Mouse (Mus musculus) WW6 (cell line): ENCODE measurements at regions not wholly inside any gene's neighbourhood (a gene's known extent, or its start where the extent isn't known, plus 50 kb on each side); places are given as distances from the start of the nearest gene placed in this dataset.
A peak's percentile ranks its signal among the peaks of the same experiment; 100 is the strongest.

Experiments
- DNase-seq: peaks from one replicate; pipeline ENCODE4 v3.0.0-alpha.2; 2013; ENCODE audit warnings: low read depth, low spot score

DNA sequence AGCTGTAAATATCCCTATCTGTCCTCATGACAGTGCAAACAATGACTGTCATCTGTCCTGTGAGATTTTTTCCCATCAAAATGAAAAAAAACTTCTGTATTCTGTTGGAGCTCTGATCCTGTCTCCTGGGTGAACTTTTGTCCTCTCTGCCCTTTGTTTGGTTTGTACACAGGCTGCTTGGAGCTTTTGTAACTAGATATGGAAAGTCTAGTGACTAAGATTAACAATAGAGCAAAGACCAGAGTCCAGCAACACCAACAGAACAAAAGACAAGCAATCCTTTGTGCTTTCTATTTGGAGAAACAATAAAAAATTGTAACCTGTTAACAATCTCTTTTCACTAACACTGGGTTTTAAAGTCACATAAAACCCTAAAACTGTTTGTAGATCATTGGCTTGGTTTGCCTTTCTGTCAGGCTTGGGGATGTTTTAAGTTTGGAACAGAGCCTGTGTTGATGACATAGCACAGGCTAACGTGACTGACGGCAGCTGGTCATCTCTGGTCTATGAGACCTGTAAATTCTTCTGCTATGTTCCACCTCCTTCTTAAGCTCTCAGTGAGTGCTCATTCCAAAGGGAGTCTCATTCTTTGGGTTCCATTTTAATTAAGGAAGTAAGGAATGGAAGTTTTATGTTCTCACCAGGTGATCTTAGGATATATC, 219.8 kb downstream of the Gm9733 start:
- no peak for DNase-seq

DNA sequence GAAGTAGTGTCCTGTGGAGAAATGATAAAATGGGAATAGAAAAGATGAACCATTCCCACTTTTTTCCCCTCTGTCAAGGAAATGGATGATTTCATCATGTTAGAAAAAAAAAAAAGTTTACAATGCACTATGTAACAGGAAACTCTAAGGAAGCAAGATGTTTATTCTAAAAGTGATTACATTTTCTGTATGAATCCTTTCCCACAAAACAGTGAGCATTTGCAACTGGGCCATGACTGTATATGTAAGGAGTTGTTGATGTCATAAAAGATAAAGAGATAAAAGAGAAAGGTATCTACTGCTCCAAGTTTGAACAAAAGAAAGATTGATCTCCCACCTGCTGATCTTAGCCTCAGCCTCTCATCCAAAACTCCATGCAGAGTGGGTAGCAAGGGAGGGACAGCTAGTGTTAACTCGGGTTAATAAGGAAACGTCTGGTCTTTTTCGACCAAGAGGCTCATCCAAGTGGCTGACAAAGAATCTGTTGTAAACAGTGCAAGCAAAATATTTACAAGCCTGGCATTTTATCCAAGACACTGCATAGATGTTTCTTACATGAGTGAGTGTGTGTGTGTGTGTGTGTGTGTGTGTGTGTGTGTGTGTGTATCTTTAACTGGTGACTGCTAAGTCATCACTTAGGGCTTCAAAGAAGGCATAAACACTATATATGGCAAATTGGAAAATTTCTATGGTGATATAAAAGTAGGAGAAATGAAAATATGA, 213.3 kb downstream of the Gm9733 start:
- no peak for DNase-seq

- no peak for DNase-seq
Observed at GRCm38 (mm10) chr3:15126736-15127135, 205.4 kb downstream of the Gm9733 start.

GRCm38 (mm10) chr3:15128370-15128769, 203.7 kb downstream of the Gm9733 start:
- no peak for DNase-seq

- DNase-seq, result no peak
Observed at GRCm38 (mm10) chr3:15128960-15129359, 203.1 kb downstream of the Gm9733 start.

- DNase-seq, result no peak
Observed at GRCm38 (mm10) chr3:15129729-15130369, 202.3 kb downstream of the Gm9733 start.

GRCm38 (mm10) chr3:15132136-15132535, 200.0 kb downstream of the Gm9733 start:
- DNase-seq, result no peak

DNA sequence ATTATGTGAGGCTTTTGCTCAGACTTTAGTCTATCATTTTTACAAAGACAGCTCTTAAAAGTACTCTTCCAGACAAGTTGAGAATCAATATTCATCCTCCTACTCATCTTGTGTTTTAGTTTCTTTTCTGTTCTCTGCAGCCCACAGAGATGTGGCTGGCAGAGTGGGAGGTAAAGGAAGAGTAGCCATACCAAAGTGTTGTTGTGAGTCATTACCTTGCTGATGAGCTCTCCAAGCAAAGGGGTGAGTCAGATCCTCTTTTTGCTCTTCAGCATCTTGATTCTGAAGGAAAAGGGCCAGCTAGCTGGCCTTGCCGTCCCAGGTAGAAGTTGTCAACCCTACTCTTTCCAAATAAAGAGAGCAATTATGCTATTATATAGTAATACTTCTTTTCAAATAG, 192.6 kb downstream of the Gm9733 start:
- no peak for DNase-seq

DNA sequence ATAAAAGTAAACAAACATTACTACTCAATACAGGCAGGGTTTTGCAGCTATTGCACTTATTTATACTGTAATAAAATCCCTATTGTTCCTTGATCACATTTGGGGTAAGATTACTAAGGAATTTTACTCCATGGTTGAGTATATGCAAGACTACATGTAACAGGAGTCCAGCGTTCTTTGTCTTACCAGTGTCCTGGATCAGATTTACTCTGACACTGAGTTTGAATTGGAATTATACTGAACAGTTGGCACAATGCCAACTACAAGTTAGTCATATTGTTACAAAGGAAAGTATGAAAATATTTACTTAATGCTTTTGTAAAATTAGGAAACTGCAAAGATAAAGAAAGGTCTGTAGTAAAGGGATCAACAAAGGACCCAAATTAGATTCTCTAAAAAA, 178.4 kb downstream of the Gm9733 start:
- no peak for DNase-seq

- no peak for DNase-seq
Observed at GRCm38 (mm10) chr3:15154153-15154552, 177.9 kb downstream of the Gm9733 start.

DNA sequence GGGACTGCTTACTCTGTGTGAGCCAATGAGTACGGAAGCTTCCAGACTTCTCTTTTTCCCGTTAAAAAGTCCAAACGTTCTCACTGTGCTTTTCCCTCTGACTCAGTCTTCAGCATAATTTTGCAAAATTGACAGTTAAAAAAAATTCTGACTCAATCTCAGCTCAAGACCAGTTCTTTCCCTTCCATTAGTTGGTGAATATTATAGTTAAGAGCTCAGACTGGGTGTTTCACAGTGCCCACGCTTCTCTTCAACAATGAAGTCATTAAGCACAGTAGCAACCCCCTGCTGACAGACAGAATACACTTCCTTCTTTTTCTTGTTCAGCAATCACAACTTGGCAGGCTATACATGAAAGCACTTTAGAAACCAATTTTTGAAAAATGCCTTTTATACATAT, 175.4 kb downstream of the Gm9733 start:
- DNase-seq, result no peak

DNA sequence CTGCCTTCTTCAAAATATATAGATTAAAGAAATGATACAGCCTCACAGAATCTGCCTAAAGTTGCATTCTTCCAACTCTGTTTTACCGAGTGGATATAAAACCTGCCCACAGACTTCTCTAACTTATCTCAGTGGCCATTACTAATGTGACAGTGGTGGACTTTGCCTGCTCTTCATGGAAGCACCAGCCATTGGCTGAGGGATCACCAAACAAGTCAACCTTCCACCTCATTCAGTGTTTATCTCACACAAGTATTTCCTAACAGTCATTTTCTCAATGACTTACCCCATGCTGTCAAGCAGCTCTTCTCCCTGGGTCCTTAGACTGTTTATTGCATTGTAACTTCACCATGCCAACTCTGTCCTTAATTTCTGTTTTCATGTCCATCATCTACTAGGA, 174.3 kb downstream of the Gm9733 start:
- DNase-seq, result no peak

DNA sequence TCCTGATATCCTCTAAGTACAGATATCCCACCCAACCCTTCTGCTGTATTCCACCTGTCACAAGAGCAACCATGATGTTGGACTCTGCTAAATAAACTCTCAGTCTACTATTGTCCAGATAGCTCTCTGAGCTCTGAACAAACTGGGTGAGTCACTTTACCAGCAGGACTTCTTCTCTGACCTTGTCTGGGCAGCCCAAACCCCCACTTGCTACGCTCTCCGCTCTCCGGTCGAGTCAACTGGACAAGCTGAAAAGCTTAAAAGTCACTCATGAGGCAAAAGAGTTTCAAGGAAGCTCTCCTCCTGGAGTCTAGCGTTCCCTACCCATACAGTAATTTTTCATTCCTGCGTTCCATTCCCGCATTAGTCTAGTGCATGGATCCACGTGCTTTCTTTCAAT, 173.2 kb downstream of the Gm9733 start:
- DNase-seq, result no peak

DNA sequence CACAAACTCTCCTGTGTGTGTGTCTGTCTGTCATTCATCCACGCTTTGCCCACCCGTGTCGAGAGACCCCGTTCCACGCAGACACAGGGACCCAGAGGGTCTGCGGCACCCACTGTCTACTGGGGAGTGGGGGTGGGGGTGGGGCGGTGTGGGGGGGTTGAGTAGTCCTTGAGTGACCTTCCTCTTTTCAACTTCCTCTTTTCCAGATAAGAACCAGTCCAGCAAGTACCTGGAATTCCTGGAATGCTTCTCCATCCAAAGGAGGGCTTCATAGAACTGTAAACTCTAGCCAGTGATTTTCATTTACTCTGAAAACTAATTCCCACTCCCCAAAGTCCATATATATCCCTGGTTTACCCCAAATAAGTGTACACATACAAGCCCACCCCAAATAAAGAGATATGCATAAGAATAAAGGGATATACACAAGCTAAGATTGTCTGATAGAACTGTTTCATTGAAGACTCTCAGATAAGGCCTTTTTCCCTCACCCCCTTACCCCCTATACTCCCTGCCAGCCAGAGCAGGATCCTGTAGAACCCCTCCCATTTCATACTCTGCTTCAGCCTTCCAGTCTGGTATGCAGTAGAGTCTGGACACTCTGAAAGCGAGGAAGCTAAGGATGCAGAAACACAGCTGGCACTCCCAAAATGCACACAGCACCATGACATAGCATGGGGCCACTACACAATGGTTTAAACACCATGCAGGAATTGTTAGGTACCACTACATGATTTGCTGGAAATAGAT, 172.0 kb downstream of the Gm9733 start:
- DNase-seq, result no peak

- no peak for DNase-seq
Observed at GRCm38 (mm10) chr3:15175811-15176210, 156.3 kb downstream of the Gm9733 start.

- DNase-seq, result no peak
Observed at GRCm38 (mm10) chr3:15179079-15179812, 152.9 kb downstream of the Gm9733 start.

GRCm38 (mm10) chr3:15181111-15181510, 151.0 kb downstream of the Gm9733 start:
- DNase-seq, result no peak

GRCm38 (mm10) chr3:15186731-15187130, 145.4 kb downstream of the Gm9733 start:
- DNase-seq, result no peak

DNA sequence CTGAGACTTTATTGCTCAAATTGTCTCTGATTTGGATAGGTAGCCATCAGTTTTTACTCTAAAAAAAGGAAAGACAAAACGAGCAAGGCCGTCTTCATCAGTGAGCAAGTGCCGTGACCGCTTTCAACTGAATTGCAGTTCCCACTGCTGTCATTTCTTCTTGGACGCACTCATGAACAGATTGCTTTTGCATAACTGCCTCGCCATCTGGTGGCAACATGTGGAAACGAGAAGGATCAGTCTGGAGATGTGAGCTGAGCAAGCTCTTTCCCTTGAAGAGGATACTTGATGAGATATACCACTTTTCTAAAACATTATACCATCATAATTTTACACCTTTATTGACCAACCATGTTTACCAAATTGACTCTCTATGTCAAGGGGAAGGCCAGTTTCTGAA, 137.7 kb downstream of the Gm9733 start:
- DNase-seq, result peak; percentile 9

DNA sequence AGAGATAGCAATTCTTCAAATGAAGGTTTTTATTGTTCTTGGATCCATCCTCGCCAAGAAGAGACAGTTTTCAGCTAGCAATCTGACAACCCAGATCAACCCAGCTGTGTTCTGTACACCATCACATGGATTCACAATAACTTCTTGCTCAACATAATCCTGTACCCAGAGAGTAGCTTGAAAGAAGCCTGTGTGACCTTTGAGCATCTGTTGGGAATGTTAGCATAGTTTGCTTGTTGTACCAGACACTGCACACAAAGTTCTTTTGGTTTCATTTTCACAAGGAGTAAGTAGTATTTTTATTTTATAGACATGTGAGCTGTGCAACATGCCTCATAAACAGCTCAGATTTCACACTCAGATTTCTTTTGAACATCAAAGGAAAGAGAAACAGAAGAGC, 136.0 kb downstream of the Gm9733 start:
- DNase-seq, result no peak

DNA sequence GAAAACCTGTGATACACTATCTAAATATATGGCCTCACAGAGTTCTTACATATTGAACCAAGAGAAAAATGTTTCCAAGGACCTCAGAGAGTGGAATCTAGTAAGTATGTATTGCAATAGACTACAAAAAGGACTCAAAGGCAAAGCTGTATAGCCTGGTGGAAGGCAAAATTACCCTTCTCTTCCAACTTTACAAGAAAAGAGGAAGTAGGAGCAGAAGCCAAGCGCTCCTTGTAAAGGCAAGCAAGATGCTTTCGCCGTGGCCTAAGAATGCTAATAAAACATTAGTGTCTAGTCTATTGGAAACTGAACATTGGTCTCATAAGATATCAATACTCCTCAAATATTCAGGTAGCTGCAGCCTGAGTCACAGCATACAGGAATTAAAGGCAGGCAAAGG, 134.0 kb downstream of the Gm9733 start:
- no peak for DNase-seq

GRCm38 (mm10) chr3:15200309-15200708, 131.8 kb downstream of the Gm9733 start:
- DNase-seq, result no peak
